Mouse (Mus musculus): Measurements from ENCODE around the gene Usp38.
"Not testable (repeated sequence)": the region's sequence is repeated elsewhere in the genome, so short reads cannot be mapped to it uniquely, and the experiment has no call there.

Gene Usp38

DNA sequence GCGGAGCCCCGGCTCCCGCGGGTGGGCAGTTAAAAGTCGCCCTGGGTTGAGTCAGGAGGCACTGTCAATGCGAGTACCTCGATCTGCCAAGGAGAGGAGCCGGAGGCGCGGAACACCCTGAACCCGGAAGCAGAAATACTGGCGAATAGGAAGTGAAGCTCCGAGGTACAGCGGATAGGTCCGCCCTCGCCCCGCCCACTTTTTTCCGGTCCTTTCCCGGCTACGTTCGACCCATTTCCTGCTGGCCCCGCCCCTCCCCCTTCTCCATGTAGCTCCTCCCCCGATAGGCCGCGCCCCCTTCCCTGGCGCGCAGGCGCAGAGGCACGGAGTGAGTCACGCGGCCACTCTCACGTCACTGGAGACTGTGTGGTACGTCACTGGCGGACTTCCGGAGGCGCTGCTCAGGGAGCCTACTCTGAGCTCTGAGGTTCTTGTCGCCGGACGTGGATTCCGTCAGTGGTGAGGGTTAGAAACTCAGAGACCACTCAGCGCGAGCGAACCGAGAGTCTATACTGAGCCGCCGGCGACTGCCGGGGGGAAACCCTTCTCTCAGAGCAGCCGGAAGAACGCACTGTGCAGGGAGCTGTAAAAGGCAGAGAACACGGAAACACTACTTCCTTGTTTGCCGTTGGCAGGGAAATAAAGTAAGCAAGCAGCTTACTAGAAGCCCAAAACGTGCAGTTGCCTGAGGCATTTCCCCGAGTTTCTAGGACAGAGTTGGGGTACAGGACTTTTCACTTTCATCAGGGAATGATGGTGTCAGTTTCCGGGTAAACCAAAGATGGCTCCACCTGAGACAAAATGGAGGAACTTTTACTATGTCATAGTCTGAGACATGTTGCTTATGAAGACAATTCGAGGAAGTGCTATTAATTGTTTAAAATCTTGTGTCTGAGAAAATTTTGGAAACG is at the start of gene Usp38:
Gene Usp38 (minus strand): TSS at position 140 of the 911 bp plus-strand sequence.
- DNase-seq (ENCODE audit: extremely low read depth, low read depth): peak; percentile 91

- no peak for DNase-seq (ENCODE audit: extremely low read depth, low read depth)
These were observed 47.8 kb upstream of the Usp38 start for GRCm38 (mm10) chr8:81062566-81062965.

GRCm38 (mm10) chr8:81061950-81062349 is 47.2 kb upstream of the Usp38 start:
- peak; percentile 28 for DNase-seq (ENCODE audit: extremely low read depth, low read depth)

- DNase-seq (ENCODE audit: extremely low read depth, low read depth): no peak
These were observed 29.5 kb upstream of the Usp38 start for GRCm38 (mm10) chr8:81044201-81044600.

GRCm38 (mm10) chr8:81027991-81028390 is 13.3 kb upstream of the Usp38 start:
- no peak for DNase-seq (ENCODE audit: extremely low read depth, low read depth)

DNA sequence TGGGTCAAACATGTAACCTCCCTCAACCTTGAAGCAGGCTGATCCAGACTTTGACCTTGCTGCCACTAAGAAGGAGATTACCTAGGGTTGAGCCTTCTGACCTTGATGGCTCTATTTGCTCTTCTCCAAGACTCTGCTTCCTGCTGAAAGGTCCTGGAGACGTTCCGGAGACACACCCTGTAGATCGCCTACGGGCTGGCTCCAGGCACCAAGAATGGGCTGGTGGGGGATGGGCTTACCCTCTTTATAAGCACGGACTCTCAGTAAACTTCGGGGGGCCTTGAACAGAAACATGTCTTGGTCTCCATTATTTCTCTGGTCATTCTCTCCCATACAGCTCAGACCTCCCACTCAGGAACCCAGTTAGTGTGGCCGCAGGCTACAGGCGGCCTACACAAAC is 2.8 kb upstream of the Usp38 start:
- DNase-seq (ENCODE audit: extremely low read depth, low read depth): not testable (repeated sequence)

GRCm38 (mm10) chr8:81013811-81014530 is 757 bp downstream of the Usp38 start:
- DNase-seq (ENCODE audit: extremely low read depth, low read depth): no peak

DNA sequence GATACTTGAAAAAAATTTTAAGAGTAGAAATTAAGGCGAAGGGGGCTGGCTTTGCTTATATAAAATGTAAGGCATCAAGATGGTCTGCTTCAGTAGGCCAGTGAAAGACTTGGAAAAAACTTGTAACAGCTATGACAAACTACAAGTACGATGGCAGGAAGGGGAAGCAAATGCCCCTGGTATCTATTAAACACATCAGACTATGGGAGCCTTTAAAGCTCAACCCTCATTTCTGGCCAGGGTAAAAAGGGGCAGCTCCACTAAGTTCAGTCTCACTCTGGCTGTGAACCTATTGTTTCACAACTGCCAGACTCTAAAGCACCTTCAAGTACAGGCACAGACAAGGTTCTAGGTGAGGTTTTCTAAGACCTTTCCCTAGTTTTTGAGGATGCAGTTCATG is 2.0 kb downstream of the Usp38 start:
- peak; percentile 62 for DNase-seq (ENCODE audit: extremely low read depth, low read depth)

DNA sequence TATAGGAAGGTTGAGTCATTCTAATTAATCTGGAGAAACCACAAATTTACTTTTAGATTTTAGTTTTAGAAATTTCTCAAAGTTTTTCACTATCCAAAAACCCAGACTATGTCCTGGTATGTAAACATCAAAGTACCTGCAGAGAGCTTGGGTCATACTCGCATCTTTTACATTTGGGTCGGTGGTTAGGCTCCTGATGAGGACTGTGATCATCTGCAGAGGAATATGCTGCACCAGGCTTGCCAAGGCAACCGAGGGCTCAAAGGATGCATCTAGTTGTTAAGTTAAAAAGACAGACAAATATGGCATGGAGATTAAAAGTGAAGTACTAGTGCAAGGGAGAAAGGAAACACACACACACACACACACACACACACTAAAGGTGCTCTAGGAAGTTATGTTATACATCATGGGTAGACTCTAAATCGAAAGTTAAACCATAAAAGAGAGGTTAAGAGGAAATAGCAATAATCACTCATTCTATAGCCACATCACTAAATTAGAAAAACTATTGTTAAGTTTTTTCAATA is 2.6 kb downstream of the Usp38 start:
- no peak for DNase-seq (ENCODE audit: extremely low read depth, low read depth)

DNA sequence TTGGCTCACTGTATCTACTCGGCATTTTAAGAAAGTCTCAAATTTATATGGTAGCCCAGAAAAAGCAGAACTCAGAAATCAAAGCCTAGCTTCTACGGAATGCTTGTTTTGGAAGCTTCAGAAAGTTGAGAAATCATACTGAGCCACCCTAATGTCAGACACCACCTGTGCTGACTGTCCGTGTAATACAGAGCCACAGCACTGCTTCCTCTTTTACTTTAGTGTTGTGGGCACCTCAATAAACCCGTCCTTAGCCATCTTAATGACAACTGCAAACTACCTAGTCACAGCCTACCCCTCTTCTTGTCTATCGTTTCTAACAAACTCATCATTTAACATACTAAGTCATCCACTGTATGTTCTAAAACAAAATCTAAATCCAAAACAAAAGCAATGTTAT is 4.3 kb downstream of the Usp38 start:
- no peak for DNase-seq (ENCODE audit: extremely low read depth, low read depth)

GRCm38 (mm10) chr8:81005114-81005513 is 9.6 kb downstream of the Usp38 start:
- DNase-seq (ENCODE audit: extremely low read depth, low read depth): no peak

GRCm38 (mm10) chr8:80996632-80997031 is 18.1 kb downstream of the Usp38 start:
- no peak for DNase-seq (ENCODE audit: extremely low read depth, low read depth)

- no peak for DNase-seq (ENCODE audit: extremely low read depth, low read depth)
These were observed 22.8 kb downstream of the Usp38 start for GRCm38 (mm10) chr8:80991937-80992336.

DNA sequence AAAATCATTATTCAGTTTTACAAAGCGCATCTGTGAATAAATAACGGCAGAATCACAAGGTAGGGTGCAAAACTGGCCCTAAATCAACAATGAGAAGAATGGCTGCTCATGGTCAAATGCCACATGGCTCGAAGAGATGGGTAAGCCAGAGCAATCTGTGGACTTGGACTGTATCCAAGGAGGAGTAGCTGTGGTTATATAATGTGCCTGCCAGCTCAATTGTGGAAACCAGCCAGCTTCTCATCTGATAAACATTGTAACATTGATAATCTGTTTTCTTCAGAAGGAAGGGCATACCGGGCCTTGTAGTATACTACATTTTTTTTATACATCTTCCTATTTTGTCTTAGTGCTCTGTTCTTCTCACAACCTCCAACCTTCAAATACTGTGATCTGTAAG is 31.9 kb downstream of the Usp38 start:
- peak; percentile 33 for DNase-seq (ENCODE audit: extremely low read depth, low read depth)

- no peak for DNase-seq (ENCODE audit: extremely low read depth, low read depth)
These were observed 33.0 kb downstream of the Usp38 start for GRCm38 (mm10) chr8:80981696-80982095.

DNA sequence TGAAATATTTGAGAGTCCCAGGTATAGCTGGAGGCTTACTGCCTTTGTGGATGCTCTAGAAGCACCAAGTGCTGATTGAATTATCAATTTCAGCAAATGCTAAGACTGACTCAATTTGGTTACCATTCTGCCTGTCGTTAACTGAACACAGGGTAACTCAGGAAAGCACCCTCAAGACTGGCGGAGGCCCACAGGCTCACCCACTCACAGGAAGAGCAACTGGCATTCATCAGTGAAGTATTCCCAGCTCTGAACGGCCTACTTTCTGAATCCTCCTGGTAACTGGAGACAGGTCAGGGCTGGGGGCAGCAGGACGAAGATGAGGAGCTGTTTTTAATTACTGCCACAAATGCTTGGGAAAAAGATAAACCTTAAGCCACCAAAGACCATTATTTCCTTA is 34.7 kb downstream of the Usp38 start:
- DNase-seq (ENCODE audit: extremely low read depth, low read depth): no peak

DNA sequence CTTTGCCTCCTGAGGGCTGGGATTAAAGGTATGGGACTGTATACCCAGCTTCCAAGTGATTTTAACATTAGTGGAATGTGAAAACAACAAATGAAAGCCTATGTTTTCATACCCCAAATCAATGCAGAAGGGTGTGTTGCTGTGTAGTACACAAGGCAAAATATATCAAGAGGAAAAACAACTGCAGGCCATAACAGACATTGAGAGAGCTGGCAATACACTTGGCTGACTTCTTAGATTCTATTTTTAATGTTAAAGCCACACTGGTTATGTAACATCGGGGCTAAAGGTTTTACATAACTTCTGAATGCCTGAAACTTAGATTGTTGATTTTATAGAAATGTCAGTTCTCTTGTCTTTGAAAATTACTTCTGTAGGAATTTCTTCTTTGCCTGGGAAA is 37.5 kb downstream of the Usp38 start:
- no peak for DNase-seq (ENCODE audit: extremely low read depth, low read depth)

GRCm38 (mm10) chr8:80971150-80971549 is 43.6 kb downstream of the Usp38 start:
- no peak for DNase-seq (ENCODE audit: extremely low read depth, low read depth)

DNA sequence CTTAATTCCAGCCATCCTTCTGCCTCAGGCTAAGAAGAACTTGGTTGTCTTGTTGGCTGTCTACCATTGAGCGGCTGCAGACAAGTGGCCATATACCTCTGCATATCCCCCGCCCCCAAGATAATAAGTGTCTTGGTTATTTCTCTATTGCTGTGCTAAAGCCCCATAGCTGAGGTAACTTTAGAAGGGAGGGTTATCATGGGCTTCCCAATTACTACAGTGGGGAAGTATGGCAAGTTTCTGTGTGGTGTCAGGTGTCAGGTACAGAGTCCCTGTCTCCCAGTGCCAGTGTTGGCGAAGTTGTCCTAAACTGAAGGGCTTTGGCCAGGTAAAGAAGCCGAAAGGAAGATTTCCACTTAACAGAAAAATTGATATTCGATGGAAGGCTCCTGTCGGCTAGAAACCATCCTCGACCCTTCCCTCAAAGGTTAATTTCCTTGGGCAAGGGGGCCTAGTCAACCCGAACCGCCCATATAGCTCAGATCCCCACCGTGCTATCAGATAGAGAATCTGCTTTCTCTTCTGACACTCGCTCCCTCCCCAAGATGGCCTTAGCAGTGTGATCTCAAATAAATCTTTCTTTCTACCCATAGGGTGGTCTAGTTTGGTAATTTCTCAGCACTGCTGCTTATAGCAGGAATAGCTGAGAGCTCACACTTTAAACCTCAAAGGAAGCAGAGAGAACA is 44.6 kb downstream of the Usp38 start:
- DNase-seq (ENCODE audit: extremely low read depth, low read depth): no peak

- no peak for DNase-seq (ENCODE audit: extremely low read depth, low read depth)
These were observed 45.3 kb downstream of the Usp38 start for GRCm38 (mm10) chr8:80969423-80969822.

DNA sequence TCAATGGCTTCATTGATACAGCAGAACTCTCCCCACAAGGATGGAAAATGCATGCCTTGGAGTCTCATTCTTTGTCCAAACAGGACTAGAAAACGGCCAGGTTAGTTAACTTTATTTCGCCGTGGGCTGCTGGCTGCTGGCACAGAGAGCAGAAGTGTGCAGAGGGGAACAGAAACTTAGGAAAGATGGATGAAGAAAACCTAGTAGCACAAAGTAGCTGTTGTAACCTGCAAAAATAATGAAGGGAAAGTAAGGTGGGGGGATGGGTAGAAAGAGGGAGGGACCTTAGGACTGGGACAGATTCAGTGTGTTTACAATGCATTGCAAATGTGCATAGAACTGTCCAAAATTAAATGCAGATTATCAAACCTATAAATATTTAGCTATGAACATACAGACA is 51.6 kb downstream of the Usp38 start:
- DNase-seq (ENCODE audit: extremely low read depth, low read depth): no peak

DNA sequence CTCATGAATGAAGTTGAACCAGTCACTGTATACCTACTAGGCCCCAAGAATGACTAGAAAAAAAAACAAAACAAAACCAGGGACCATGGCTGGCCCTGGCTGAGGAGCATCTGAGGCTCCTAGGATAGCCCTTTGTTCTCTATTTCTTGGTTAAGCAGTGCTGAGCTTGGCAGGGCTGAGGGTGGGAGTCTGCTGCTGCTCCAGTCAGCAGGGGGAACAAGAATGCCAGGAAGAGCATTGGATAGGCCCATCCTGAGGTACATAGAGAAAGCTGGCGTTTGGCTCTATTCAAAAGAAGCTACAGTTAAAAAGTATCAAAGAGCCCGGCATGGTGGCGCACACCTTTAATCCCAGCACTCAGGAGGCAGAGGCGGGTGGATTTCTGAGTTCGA is 52.1 kb downstream of the Usp38 start:
- DNase-seq (ENCODE audit: extremely low read depth, low read depth): no peak
